13 mouse cellular contexts compared by ENCODE assay signal in the genomic region with DNA sequence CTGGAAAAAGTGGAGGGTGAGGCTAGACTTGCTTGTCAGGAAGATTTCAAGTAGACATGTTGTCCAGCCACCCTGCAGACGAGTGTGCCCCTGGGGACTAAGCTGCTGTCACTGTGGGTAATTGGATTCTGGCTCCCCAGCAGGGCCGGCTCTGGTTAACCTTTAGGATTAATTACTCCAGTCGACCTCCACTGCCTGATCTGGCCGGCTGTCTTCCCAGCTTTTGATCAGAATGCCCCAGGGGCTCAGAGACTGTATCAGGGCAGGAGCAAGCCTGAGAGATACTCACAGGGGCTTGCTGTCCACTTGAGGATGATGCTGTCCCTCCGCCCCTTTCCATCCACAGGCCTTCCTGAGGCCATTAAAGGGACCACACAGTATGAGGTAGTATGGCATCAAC.
DNase-seq lines count a peak whose midpoint lies in the region; ATAC-seq lines count a peak whose summit lies in the region.
"Had no signal": no experiment of that assay in that cellular context is flagged by ENCODE, and none has a peak within 500 bp of the region (broad histone marks: within the 10 kb centered on the region; RNA-seq: fewer than 3 reads in every experiment).

No protein-coding gene starts in this region.

- no peaks in the 10 kb centered on the region for H3K36me3 ChIP-seq in hindbrain, embryonic 11.5 days (ENCODE audit: control insufficient read depth, insufficient read depth, low read length)
- no peaks in the 10 kb centered on the region for H3K36me3 ChIP-seq in midbrain, embryonic 13.5 days
- H3K36me3 ChIP-seq: heart, embryonic 15.5 days had no signal

- peaks cover 19% of the 10 kb centered on the region for H3K4me1 ChIP-seq in hindbrain, embryonic 11.5 days (replicated peaks; ENCODE audit: control insufficient read depth, insufficient read depth, low read length)
- peaks cover 51% of the 10 kb centered on the region for H3K4me1 ChIP-seq in midbrain, embryonic 13.5 days (replicated peaks)

- H3K9me3 ChIP-seq in hindbrain, embryonic 11.5 days (ENCODE audit: control insufficient read depth, low read length) = no peaks in the 10 kb centered on the region
- H3K9me3 ChIP-seq in midbrain, embryonic 13.5 days = no peaks in the 10 kb centered on the region
- H3K9me3 ChIP-seq: heart, embryonic 15.5 days had no signal

- peak overlapping the region; percentile 67 for H3K27ac ChIP-seq in hindbrain, embryonic 11.5 days (ENCODE audit: low read depth, low read length)
- peak overlapping the region; percentile 83 for H3K27ac ChIP-seq in midbrain, embryonic 13.5 days
- H3K27ac ChIP-seq: heart, embryonic 15.5 days had no signal

- H3K9ac ChIP-seq in hindbrain, embryonic 11.5 days (ENCODE audit: low read depth, low read length) = no peak overlapping the region
- H3K9ac ChIP-seq in midbrain, embryonic 13.5 days (replicated peaks) = no peak overlapping the region
- H3K9ac ChIP-seq: heart, embryonic 15.5 days had no signal

- H3K27me3 ChIP-seq in hindbrain, embryonic 11.5 days (ENCODE audit: control insufficient read depth, insufficient read depth, low read length) = no peaks in the 10 kb centered on the region
- H3K27me3 ChIP-seq in midbrain, embryonic 13.5 days = no peaks in the 10 kb centered on the region
- H3K27me3 ChIP-seq: heart, embryonic 15.5 days had no signal

- no peak overlapping the region for H3K4me2 ChIP-seq in hindbrain, embryonic 11.5 days (replicated peaks; ENCODE audit: low read depth, low read length)
- no peak overlapping the region; the same call in 1 of the 2 replicates for H3K4me2 ChIP-seq in midbrain, embryonic 13.5 days (replicated peaks)
- H3K4me2 ChIP-seq: heart, embryonic 15.5 days had no signal

- intact Hi-C loops in left cerebral cortex, postnatal 4 days (cut with DNase I) = loop anchor here (10.0 kb wide), 1 partner anchor 75 kb away; the partner anchor contains the start of gene Kcnd3

- WGBS in hindbrain, embryonic 11.5 days = 7% methylated on average over 5 of the region's 5 CpGs
- WGBS in midbrain, embryonic 13.5 days = 2% methylated on average over 5 of the region's 5 CpGs

- peak; percentile 79 for ATAC-seq in hindbrain, embryonic 11.5 days (ENCODE audit: low FRiP score)
- peak; percentile 41 for ATAC-seq in midbrain, embryonic 13.5 days
- ATAC-seq: intestine, postnatal 0 days had no signal

- no peak overlapping the region for H3K4me3 ChIP-seq in hindbrain, embryonic 11.5 days (ENCODE audit: low read depth, low read length)
- H3K4me3 ChIP-seq in midbrain, embryonic 13.5 days (replicated peaks) = no peak overlapping the region
- H3K4me3 ChIP-seq: heart, embryonic 15.5 days had no signal

- DNase-seq in left cerebral cortex, postnatal 4 days = peak; percentile 36
- DNase-seq in left cerebral cortex, adult 11 months (ENCODE audit: low spot score) = no peak
- peak; percentile 58 for DNase-seq in hindbrain, embryonic 11.5 days (ENCODE audit: low spot score)
- peak; percentile 36 for DNase-seq in retina, postnatal 7 days (ENCODE audit: low read depth, low spot score)
- DNase-seq in ovary, postnatal 10 days (ENCODE audit: low spot score) = no peak
- DNase-seq in thymus, postnatal 25 days = no peak
- DNase-seq in thymus, postnatal 0 days (ENCODE audit: low spot score) = no peak
- DNase-seq: adrenal gland, postnatal 14 days; gastrocnemius, postnatal 25 days; thymus, postnatal 36 days had no signal

Comparison
In these comparisons a context has a peak if more than half of its experiments do, and no peak if none do; other contexts are left out.
1. DNase-seq: peak in left cerebral cortex, postnatal 4 days (single experiment), hindbrain, embryonic 11.5 days (single experiment) and retina, postnatal 7 days (single experiment); none in left cerebral cortex, adult 11 months (single experiment), ovary, postnatal 10 days (single experiment), thymus, postnatal 25 days (single experiment) and thymus, postnatal 0 days (single experiment).